ENCODE assay signal across 8 mouse cellular contexts in genomic region chr7:122940371-122941075, GRCm38 (mm10). TPM values are rescaled to one million over a fixed set of nuclear protein-coding genes. Genes with fewer than 3 reads are reported as not detected.
DNase-seq lines count a peak whose midpoint lies in the region; ATAC-seq and TF ChIP-seq lines count a peak whose summit lies in the region.

No protein-coding gene starts in this region.

- 9% methylated on average over 12 of the region's 12 CpGs for WGBS in heart, embryonic 13.5 days
- WGBS in liver, embryonic 12.5 days (ENCODE audit: insufficient replicate concordance), result 6% methylated on average over 12 of the region's 12 CpGs
- 10% methylated on average over 12 of the region's 12 CpGs for WGBS in neural tube, embryonic 12.5 days

- no peak for DNase-seq in heart, postnatal 14 days
- DNase-seq in adrenal gland, adult 8-10 months, result no peak
- DNase-seq in left cerebral cortex, adult 8-10 months (ENCODE audit: low spot score in 2 of 2), result no peak
- DNase-seq in spleen, adult 18-20 months, result no peak

- peak overlapping the region; percentile 65 for H3K4me2 ChIP-seq in heart, embryonic 13.5 days
- H3K4me2 ChIP-seq in liver, embryonic 12.5 days, result peak overlapping the region; percentile 49
- H3K4me2 ChIP-seq in neural tube, embryonic 12.5 days (replicated peaks), result peak overlapping the region; percentile 42

- TF ChIP-seq POLR2A in embryonic fibroblast, embryonic 13.5 days (IDR thresholded peaks at IDR 0.05; ENCODE audit: low read depth, low read length), result no peak

- no peak for TF ChIP-seq CTCF in embryonic fibroblast, embryonic 13.5 days (IDR thresholded peaks at IDR 0.05; ENCODE audit: borderline replicate concordance, insufficient read depth, low read length)

- peaks cover 7% of the 10 kb centered on the region for H3K4me1 ChIP-seq in heart, embryonic 13.5 days
- no peaks in the 10 kb centered on the region for H3K4me1 ChIP-seq in embryonic fibroblast, embryonic 13.5 days (ENCODE audit: control insufficient read depth, insufficient read depth, low read length)
- peaks cover 6% of the 10 kb centered on the region; the same call in 1 of the 2 replicates for H3K4me1 ChIP-seq in liver, embryonic 12.5 days
- peaks cover 2% of the 10 kb centered on the region; the same call in 1 of the 2 replicates for H3K4me1 ChIP-seq in neural tube, embryonic 12.5 days

- H3K9me3 ChIP-seq in heart, embryonic 13.5 days, result 0 out of 2 replicates have a peak, but pooled peaks cover 4% of the 10 kb centered on the region
- H3K9me3 ChIP-seq in liver, embryonic 12.5 days (replicated peaks), result no peaks in the 10 kb centered on the region
- H3K9me3 ChIP-seq in neural tube, embryonic 12.5 days, result no peaks in the 10 kb centered on the region

- H3K36me3 ChIP-seq in heart, embryonic 13.5 days, result no peaks in the 10 kb centered on the region
- no peaks in the 10 kb centered on the region for H3K36me3 ChIP-seq in liver, embryonic 12.5 days
- no peaks in the 10 kb centered on the region for H3K36me3 ChIP-seq in neural tube, embryonic 12.5 days

- peak overlapping the region; percentile 42 for H3K4me3 ChIP-seq in heart, embryonic 13.5 days
- H3K4me3 ChIP-seq in embryonic fibroblast, embryonic 13.5 days (ENCODE audit: insufficient read depth, low read length), result peak overlapping the region; percentile 22
- peak overlapping the region; percentile 18; the same call in 1 of the 2 replicates for H3K4me3 ChIP-seq in liver, embryonic 12.5 days
- H3K4me3 ChIP-seq in neural tube, embryonic 12.5 days, result no peak overlapping the region

- no peak for ATAC-seq in heart, embryonic 13.5 days (ENCODE audit: extremely low read depth, insufficient number of reproducible peaks, low FRiP score, low TSS enrichment)
- ATAC-seq in liver, embryonic 12.5 days, result no peak
- no peak for ATAC-seq in neural tube, embryonic 12.5 days (ENCODE audit: low FRiP score, low read depth)

- H3K27ac ChIP-seq in heart, embryonic 13.5 days (replicated peaks), result no peak overlapping the region
- H3K27ac ChIP-seq in embryonic fibroblast, embryonic 13.5 days (ENCODE audit: insufficient read depth, low read length), result no peak overlapping the region
- no peak overlapping the region for H3K27ac ChIP-seq in liver, embryonic 12.5 days
- no peak overlapping the region for H3K27ac ChIP-seq in neural tube, embryonic 12.5 days

- H3K27me3 ChIP-seq in heart, embryonic 13.5 days (replicated peaks), result no peaks in the 10 kb centered on the region
- H3K27me3 ChIP-seq in liver, embryonic 12.5 days (replicated peaks), result 0 out of 2 replicates have a peak, but pooled peaks cover 4% of the 10 kb centered on the region
- H3K27me3 ChIP-seq in neural tube, embryonic 12.5 days (replicated peaks), result no peaks in the 10 kb centered on the region

- peak overlapping the region; percentile 69 for H3K9ac ChIP-seq in heart, embryonic 13.5 days
- no peak overlapping the region for H3K9ac ChIP-seq in liver, embryonic 12.5 days
- no peak overlapping the region for H3K9ac ChIP-seq in neural tube, embryonic 12.5 days

- intact Hi-C loops in heart, postnatal 14 days (cut with DNase I), result no loop called here

RNA-seq across cellular contexts. Expression of gene Rbbp6, which starts 25.0 kb away (rescaled TPM):
- 16.8 and 17.9 TPM in 2 replicates for polyA plus RNA-seq in heart, embryonic 13.5 days (2015; fragmentation: Nextera tagmentation; extraction: Ambion mirVana)
- total RNA-seq in heart, postnatal 14 days (2021), result 10 to 100 TPM; 40.5 to 42.2 TPM
- polyA plus RNA-seq in embryonic fibroblast, embryonic 13.5 days (2011; ENCODE audit: insufficient read length, low read depth, missing spikeins), result 47.9 and 69.6 TPM in 2 replicates
- polyA plus RNA-seq in liver, embryonic 12.5 days (2016; fragmentation: Nextera tagmentation; extraction: Ambion mirVana), result 15.8 and 17.6 TPM in 2 replicates
- polyA plus RNA-seq in neural tube, embryonic 12.5 days (2016; fragmentation: Nextera tagmentation; extraction: Ambion mirVana), result 31.9 and 36.2 TPM in 2 replicates
- 10 to 100 TPM; 51.6 to 74.1 (median 63.1) TPM for total RNA-seq in adrenal gland, adult 8-10 months (2022)
- total RNA-seq in left cerebral cortex, adult 8-10 months (2022), result 10 to 100 TPM; 60.1 to 72.3 (median 69.7) TPM
